8 mouse cellular contexts compared by ENCODE assay signal in the genomic region with DNA sequence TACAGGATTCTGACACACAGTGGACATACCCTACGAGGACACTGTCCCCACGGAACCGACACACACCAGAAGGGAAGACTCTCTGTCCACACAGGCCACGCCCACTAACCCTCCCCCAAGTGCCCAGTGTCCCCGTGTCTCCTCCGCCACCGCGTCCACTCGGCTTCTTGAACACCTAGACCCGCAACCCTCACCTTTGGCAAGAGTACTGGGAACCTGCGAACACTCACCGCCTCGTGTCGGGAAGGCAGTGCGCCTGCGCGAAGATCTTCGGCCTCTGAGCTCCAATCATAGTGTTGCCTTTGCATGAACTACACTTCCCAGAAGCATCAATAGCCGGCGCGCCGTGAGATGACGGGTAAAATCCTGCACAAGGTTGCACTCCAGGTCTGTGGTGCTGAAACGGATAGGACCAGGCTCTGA. TPM values are rescaled to one million over a fixed set of nuclear protein-coding genes. Genes with fewer than 3 reads are reported as not detected.
DNase-seq lines count a peak whose midpoint lies in the region; ATAC-seq and TF ChIP-seq lines count a peak whose summit lies in the region.

No protein-coding gene starts in this region.

- H3K27ac ChIP-seq in forebrain, embryonic 10.5 days, result peak overlapping the region; percentile 78
- no peak overlapping the region for H3K27ac ChIP-seq in heart, embryonic 15.5 days
- H3K27ac ChIP-seq in liver, embryonic 14.5 days, result no peak overlapping the region
- H3K27ac ChIP-seq in neural tube, embryonic 11.5 days (ENCODE audit: low read depth, low read length), result no peak overlapping the region
- H3K27ac ChIP-seq in stomach, postnatal 0 days (replicated peaks), result no peak overlapping the region

- TF ChIP-seq CTCF in liver, embryonic 14.5 days (IDR thresholded peaks at IDR 0.05; ENCODE audit: low read depth), result peak; percentile 14; the same call in 1 of the 2 replicates
- TF ChIP-seq CTCF in stomach, postnatal 0 days (IDR thresholded peaks at IDR 0.05; ENCODE audit: low read depth), result peak; percentile 13; the same call in 1 of the 2 replicates

- peaks cover 39% of the 10 kb centered on the region for H3K4me1 ChIP-seq in forebrain, embryonic 10.5 days
- H3K4me1 ChIP-seq in heart, embryonic 15.5 days (replicated peaks), result peaks cover 15% of the 10 kb centered on the region
- H3K4me1 ChIP-seq in liver, embryonic 14.5 days (replicated peaks; ENCODE audit: control insufficient read depth in 2 of 2, insufficient read depth in 2 of 2, low read length in 1 of 2), result peaks cover 0 to 21% of the 10 kb centered on the region in 2 experiments; a peak in 3 of 4 replicates
- 0 out of 2 replicates have a peak, but pooled peaks cover 6% of the 10 kb centered on the region for H3K4me1 ChIP-seq in neural tube, embryonic 11.5 days (ENCODE audit: control insufficient read depth, insufficient read depth, low read length)
- H3K4me1 ChIP-seq in stomach, postnatal 0 days (replicated peaks; ENCODE audit: control insufficient read depth, insufficient read depth), result no peaks in the 10 kb centered on the region

- peak overlapping the region; percentile 76 for H3K4me3 ChIP-seq in forebrain, embryonic 10.5 days
- H3K4me3 ChIP-seq in heart, embryonic 15.5 days, result peak overlapping the region; percentile 69
- H3K4me3 ChIP-seq in liver, embryonic 14.5 days (ENCODE audit: insufficient read depth in 1 of 2, low read depth in 2 of 2, low read length in 2 of 2), result peak overlapping the region; percentile 55 to 58
- peak overlapping the region; percentile 52 for H3K4me3 ChIP-seq in neural tube, embryonic 11.5 days (ENCODE audit: low read depth, low read length)
- peak overlapping the region; percentile 57 for H3K4me3 ChIP-seq in stomach, postnatal 0 days (ENCODE audit: low read depth, low read length)

- peak overlapping the region; percentile 89 for H3K4me2 ChIP-seq in heart, embryonic 15.5 days
- H3K4me2 ChIP-seq in liver, embryonic 14.5 days (ENCODE audit: low read depth), result peak overlapping the region; percentile 91
- peak overlapping the region; percentile 55 for H3K4me2 ChIP-seq in neural tube, embryonic 11.5 days (ENCODE audit: low read depth)
- H3K4me2 ChIP-seq in stomach, postnatal 0 days (replicated peaks; ENCODE audit: low read depth), result peak overlapping the region; percentile 93

- no peaks in the 10 kb centered on the region for H3K27me3 ChIP-seq in forebrain, embryonic 10.5 days (ENCODE audit: poor library complexity, severe bottlenecking)
- H3K27me3 ChIP-seq in heart, embryonic 15.5 days, result no peaks in the 10 kb centered on the region
- no peaks in the 10 kb centered on the region for H3K27me3 ChIP-seq in liver, embryonic 14.5 days (ENCODE audit: control insufficient read depth, insufficient read depth, low read length)
- no peaks in the 10 kb centered on the region for H3K27me3 ChIP-seq in neural tube, embryonic 11.5 days (ENCODE audit: control insufficient read depth, insufficient read depth, low read length)
- H3K27me3 ChIP-seq in stomach, postnatal 0 days (ENCODE audit: control insufficient read depth, insufficient read depth, low read length), result no peaks in the 10 kb centered on the region

- peaks cover 7% of the 10 kb centered on the region; the same call in 1 of the 2 replicates for H3K36me3 ChIP-seq in forebrain, embryonic 10.5 days (replicated peaks)
- no peaks in the 10 kb centered on the region for H3K36me3 ChIP-seq in heart, embryonic 15.5 days
- no peaks in the 10 kb centered on the region for H3K36me3 ChIP-seq in liver, embryonic 14.5 days (replicated peaks; ENCODE audit: control insufficient read depth, insufficient read depth, low read depth)
- H3K36me3 ChIP-seq in neural tube, embryonic 11.5 days (ENCODE audit: control insufficient read depth, insufficient read depth, low read length), result 0 out of 2 replicates have a peak, but pooled peaks cover 3% of the 10 kb centered on the region
- H3K36me3 ChIP-seq in stomach, postnatal 0 days (ENCODE audit: control insufficient read depth, insufficient read depth, low read length), result peaks cover 3% of the 10 kb centered on the region; the same call in 1 of the 2 replicates

- under 1% methylated on average over 24 of the region's 24 CpGs for WGBS in forebrain, embryonic 10.5 days
- 0% methylated on average over 24 of the region's 24 CpGs for WGBS in heart, embryonic 15.5 days
- under 1% methylated on average over 24 of the region's 24 CpGs for WGBS in liver, embryonic 14.5 days (ENCODE audit: insufficient replicate concordance)
- under 1% methylated on average over 24 of the region's 24 CpGs for WGBS in neural tube, embryonic 11.5 days
- 0% methylated on average over 24 of the region's 24 CpGs for WGBS in stomach, postnatal 0 days

- no peak for TF ChIP-seq EP300 in liver, embryonic 14.5 days (IDR thresholded peaks at IDR 0.05; ENCODE audit: low read depth)
- no peak for TF ChIP-seq EP300 in stomach, postnatal 0 days (optimal IDR thresholded peaks at IDR 0.05)

- H3K9ac ChIP-seq in heart, embryonic 15.5 days, result peak overlapping the region; percentile 64
- peak overlapping the region; percentile 44 for H3K9ac ChIP-seq in liver, embryonic 14.5 days (replicated peaks)
- H3K9ac ChIP-seq in neural tube, embryonic 11.5 days (ENCODE audit: low read length), result peak overlapping the region; percentile 61
- H3K9ac ChIP-seq in stomach, postnatal 0 days (ENCODE audit: low read length), result peak overlapping the region; percentile 67

- no peaks in the 10 kb centered on the region for H3K9me3 ChIP-seq in forebrain, embryonic 10.5 days
- no peaks in the 10 kb centered on the region for H3K9me3 ChIP-seq in heart, embryonic 15.5 days (replicated peaks)
- H3K9me3 ChIP-seq in liver, embryonic 14.5 days (ENCODE audit: control insufficient read depth, low read length), result no peaks in the 10 kb centered on the region
- H3K9me3 ChIP-seq in neural tube, embryonic 11.5 days (ENCODE audit: control insufficient read depth, low read length), result no peaks in the 10 kb centered on the region
- no peaks in the 10 kb centered on the region for H3K9me3 ChIP-seq in stomach, postnatal 0 days (ENCODE audit: control insufficient read depth, low read length)

- DNase-seq in CD8-positive naive resting alpha-beta T cell, adult 2 months (ENCODE audit: low read depth in 2 of 2, low spot score in 2 of 2), result peak; percentile 81
- peak; percentile 93 for DNase-seq in c-Kit-positive CD71-negative TER-119-negative erythroid progenitor cells, embryonic 14.5 days (ENCODE audit: low read depth)
- peak; percentile 92 for DNase-seq in forebrain, embryonic 10.5 days (ENCODE audit: extremely low spot score, low spot score)
- DNase-seq in kidney, postnatal 25 days, result peak; percentile 96 to 98
- peak; percentile 84 to 88 (median 85) for DNase-seq in liver, embryonic 14.5 days (ENCODE audit: low read depth in 3 of 3, low spot score in 3 of 3)
- DNase-seq in neural tube, embryonic 11.5 days (ENCODE audit: low spot score), result peak; percentile 92
- peak; percentile 94 for DNase-seq in stomach, postnatal 0 days (ENCODE audit: low spot score)

- ATAC-seq in heart, embryonic 15.5 days (replicated peaks; ENCODE audit: insufficient number of reproducible peaks, insufficient read depth, low FRiP score, low read depth), result peak; percentile 79
- peak; percentile 75 for ATAC-seq in liver, embryonic 14.5 days (ENCODE audit: insufficient read depth)
- peak; percentile 81 for ATAC-seq in neural tube, embryonic 11.5 days (ENCODE audit: insufficient read depth, low FRiP score, low TSS enrichment)
- peak; percentile 90 for ATAC-seq in stomach, postnatal 0 days (ENCODE audit: low FRiP score, low TSS enrichment)

RNA-seq across cellular contexts. Expression of a gene that starts 2.4 kb away (rescaled TPM):
- 7.4 and 9.8 TPM in 2 replicates for polyA plus RNA-seq in forebrain, embryonic 10.5 days (2016; fragmentation: Nextera tagmentation; extraction: Ambion mirVana)
- polyA plus RNA-seq in heart, embryonic 15.5 days (2015; fragmentation: Nextera tagmentation; extraction: Ambion mirVana), result 2.2 and 2.8 TPM in 2 replicates
- polyA plus RNA-seq in liver, embryonic 14.5 days (2012; rRNA removed), result 1.0 and 1.1 TPM in 2 replicates
- polyA plus RNA-seq in liver, embryonic 14.5 days (2014; fragmentation: Nextera tagmentation; extraction: Ambion mirVana), result 0.83 and 0.86 TPM in 2 replicates
- polyA plus RNA-seq in neural tube, embryonic 11.5 days (2014; fragmentation: Nextera tagmentation; extraction: Ambion mirVana), result 8.7 and 9.8 TPM in 2 replicates
- polyA plus RNA-seq in stomach, postnatal 0 days (2015; fragmentation: Nextera tagmentation; extraction: Ambion mirVana), result 1.9 TPM in 2 replicates

RNA-seq across cellular contexts. Expression of a gene that starts 2.6 kb away (rescaled TPM):
- 180 and 188 TPM in 2 replicates for polyA plus RNA-seq in forebrain, embryonic 10.5 days (2016; fragmentation: Nextera tagmentation; extraction: Ambion mirVana)
- polyA plus RNA-seq in heart, embryonic 15.5 days (2015; fragmentation: Nextera tagmentation; extraction: Ambion mirVana), result 123 and 132 TPM in 2 replicates
- 25.2 and 46.4 TPM in 2 replicates for polyA plus RNA-seq in liver, embryonic 14.5 days (2012; rRNA removed)
- 80.1 and 80.3 TPM in 2 replicates for polyA plus RNA-seq in liver, embryonic 14.5 days (2014; fragmentation: Nextera tagmentation; extraction: Ambion mirVana)
- 149 and 154 TPM in 2 replicates for polyA plus RNA-seq in neural tube, embryonic 11.5 days (2014; fragmentation: Nextera tagmentation; extraction: Ambion mirVana)
- polyA plus RNA-seq in stomach, postnatal 0 days (2015; fragmentation: Nextera tagmentation; extraction: Ambion mirVana), result 87.0 and 90.2 TPM in 2 replicates

RNA-seq across cellular contexts. Expression of a gene that starts 43.2 kb away (rescaled TPM):
- 1.0 and 1.4 TPM in 2 replicates for polyA plus RNA-seq in forebrain, embryonic 10.5 days (2016; fragmentation: Nextera tagmentation; extraction: Ambion mirVana)
- 0.08 and 0.43 TPM in 2 replicates for polyA plus RNA-seq in heart, embryonic 15.5 days (2015; fragmentation: Nextera tagmentation; extraction: Ambion mirVana)
- polyA plus RNA-seq in liver, embryonic 14.5 days (2012; rRNA removed), result 0.01 TPM in 1 of 2 replicates, not detected in the other
- polyA plus RNA-seq in liver, embryonic 14.5 days (2014; fragmentation: Nextera tagmentation; extraction: Ambion mirVana), result not detected in 2 replicates
- 0.62 and 0.89 TPM in 2 replicates for polyA plus RNA-seq in neural tube, embryonic 11.5 days (2014; fragmentation: Nextera tagmentation; extraction: Ambion mirVana)
- polyA plus RNA-seq in stomach, postnatal 0 days (2015; fragmentation: Nextera tagmentation; extraction: Ambion mirVana), result 17.2 and 20.5 TPM in 2 replicates
